Mouse (Mus musculus) testis, adult 2 months (tissue): Measurements from ENCODE around the gene Wdr59.

Experiments
- CTCF ChIP-seq: fragments of 200-500 bp; IDR thresholded peaks from 2 replicates; pipeline ENCODE4 v1.5.1; 2012; ENCODE audit warnings: low read depth, mild to moderate bottlenecking, inconsistent platforms, low read length, moderate library complexity; ENCODE audit not compliant: control insufficient read depth, insufficient read depth, insufficient replicate concordance
- POLR2A ChIP-seq: fragments of 200-500 bp; IDR thresholded peaks from 2 replicates; pipeline ENCODE4 v1.6.1; 2012; ENCODE audit warnings: low read depth, mild to moderate bottlenecking, inconsistent platforms, low read length, moderate library complexity; ENCODE audit not compliant: control insufficient read depth

GRCm38 (mm10) chr8:111567571-111567970 is 45.7 kb upstream of the Wdr59 start:
- TF ChIP-seq POLR2A: no peak
- TF ChIP-seq CTCF: no peak
